Mouse (Mus musculus): Measurements from ENCODE around the gene Dpep3.

Gene Dpep3

DNA sequence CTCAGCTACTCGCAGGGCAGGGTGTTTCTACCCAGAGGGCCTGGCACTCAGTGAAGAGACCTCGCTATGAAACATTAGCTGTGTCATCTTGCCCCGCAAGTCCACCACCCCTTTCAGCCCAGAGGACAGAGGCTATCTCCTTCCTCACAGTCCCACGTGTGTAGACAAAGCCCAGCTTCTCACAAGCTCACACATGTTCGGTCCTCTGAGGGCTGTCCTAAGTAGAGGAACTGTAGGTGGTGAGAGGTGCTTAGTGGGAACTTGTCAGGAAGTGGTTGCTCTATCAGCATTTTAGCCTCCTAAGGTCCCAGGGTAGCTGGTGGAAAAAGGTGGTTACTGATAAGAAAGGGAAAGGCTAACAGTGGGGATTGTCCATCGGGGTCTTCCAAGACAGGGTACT lies 44.1 kb downstream of the Dpep3 start:
- no peak for DNase-seq

DNA sequence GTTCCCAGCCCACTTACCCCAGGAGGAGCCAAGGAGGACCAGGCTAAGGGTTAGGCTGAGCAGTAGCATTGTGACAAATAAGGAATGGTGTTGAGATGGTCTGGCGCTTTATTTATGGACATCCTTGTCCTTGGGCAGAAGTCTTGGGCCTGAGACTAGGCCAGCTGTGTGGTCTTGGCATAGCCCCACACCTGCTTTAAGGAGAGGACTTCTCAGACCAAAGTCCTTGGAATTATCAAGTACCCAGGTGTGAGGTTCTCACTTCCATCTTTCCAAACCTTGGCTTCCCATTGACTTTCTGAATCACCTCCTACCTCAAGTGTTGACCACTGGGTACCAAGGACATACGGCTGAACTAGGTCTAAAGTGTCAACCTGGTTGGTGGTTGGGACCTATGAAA lies 45.5 kb downstream of the Dpep3 start, which contains the start of gene Ctrl:
TSS of gene Ctrl (minus strand) at position 101 of the 400 bp plus-strand sequence.
- no peak for DNase-seq

DNA sequence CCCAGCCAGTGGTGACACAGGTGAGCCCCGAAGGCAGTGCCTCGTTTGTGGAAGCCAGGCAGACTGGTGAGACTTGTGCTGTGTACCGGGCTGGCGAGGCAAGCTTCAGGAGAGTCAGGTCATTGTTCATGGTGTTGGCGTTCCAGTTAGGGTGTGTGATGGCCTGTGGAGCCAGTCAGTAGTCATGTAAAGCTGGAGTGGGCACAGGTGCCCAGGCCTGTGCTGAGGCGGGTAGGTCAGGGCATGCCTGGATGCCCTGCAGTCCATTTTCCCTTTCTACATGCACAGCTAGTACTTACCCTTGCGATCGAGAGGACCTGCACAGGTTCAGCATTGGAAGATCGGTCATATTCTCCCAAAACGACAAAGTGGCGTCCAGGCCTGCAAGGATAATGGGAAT lies 46.7 kb downstream of the Dpep3 start:
- DNase-seq: no peak

DNA sequence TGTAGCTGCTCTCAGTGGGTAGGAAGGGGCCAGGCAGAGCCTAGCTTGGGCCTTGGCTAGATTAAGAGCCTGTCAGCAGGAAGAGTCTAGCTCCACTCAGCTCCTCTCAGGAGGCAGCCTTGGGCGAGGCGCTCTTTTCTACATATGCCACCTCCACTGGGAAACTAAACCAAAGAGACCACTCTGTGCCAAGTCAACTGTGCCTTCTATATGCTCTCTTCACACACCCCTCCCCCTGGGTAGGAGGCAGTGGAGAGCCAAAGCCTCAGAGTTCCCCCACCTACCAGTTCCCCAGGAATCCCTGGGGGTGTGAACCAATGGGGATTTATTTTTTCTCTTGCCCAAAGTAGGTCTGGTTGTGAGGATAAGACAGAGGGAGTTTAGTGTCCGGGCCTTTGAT lies 48.0 kb downstream of the Dpep3 start:
- no peak for DNase-seq

DNA sequence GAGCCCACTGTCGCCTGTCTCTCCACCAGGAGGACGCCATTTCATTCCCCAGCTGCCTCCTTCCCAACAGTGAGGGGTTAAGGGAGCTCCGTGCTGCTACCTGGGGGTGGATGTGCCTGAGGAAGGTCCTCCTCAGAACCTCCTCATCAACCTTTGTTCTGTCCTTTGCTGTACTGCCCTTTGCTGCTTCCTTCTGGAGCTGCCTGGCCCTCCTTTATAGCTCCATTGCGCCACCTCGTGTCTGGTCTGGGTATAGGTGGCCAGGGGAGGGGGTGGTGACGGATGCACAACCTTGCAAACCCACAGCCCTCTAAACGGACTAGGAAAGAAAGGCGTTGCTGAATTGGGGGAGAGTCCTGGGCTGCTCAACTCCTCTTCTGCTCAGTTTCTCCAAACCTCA lies 48.6 kb downstream of the Dpep3 start:
- peak; percentile 76 to 81 for DNase-seq

DNA sequence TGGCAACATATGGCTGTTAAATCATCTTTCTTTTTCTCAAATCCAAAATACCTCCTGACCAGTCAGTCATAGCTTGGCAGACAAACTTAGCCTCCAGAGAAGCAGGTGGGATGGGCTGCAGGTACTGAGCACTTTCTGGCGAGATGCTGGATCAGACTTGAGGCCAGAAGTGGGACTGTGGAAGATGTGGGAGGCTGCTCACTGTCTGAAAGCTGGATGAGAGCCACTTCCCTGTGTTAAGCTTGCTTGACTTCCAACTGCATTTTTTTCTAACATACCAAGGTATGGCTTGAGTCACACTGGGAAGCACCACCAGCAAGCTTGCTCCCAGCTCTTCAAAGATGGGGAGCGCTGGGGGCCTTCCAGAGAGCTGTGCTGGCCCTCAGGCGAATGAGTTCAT lies 54.1 kb downstream of the Dpep3 start:
- DNase-seq: no peak

Data from lung, adult 18-20 months (tissue).